Mouse (Mus musculus) hindbrain, embryonic 15.5 days (tissue): ENCODE measurements around the gene Rora. TPM values are rescaled to one million over a fixed set of nuclear protein-coding genes. Genes with fewer than 3 reads are reported as not detected.

Experiments used
- ATAC-seq: fragments of 200-750 bp; cut with Nextera tagmentation; 2 replicates; pipeline ENCODE4 v1.8.0; 2017; ENCODE audit warnings: low read depth, moderate number of reproducible peaks, moderate TSS enrichment; ENCODE audit not compliant: low FRiP score
- H3K27ac ChIP-seq: fragments of 300-500 bp; sonication (generic); replicated peaks from 2 replicates; pipeline ENCODE4 v1.5.1; 2015; ENCODE audit warnings: mild to moderate bottlenecking, inconsistent platforms
- H3K27me3 ChIP-seq: fragments of 300-500 bp; sonication (generic); 2 replicates; pipeline ENCODE4 v1.6.1; 2015; ENCODE audit warnings: control low read depth, inconsistent platforms
- H3K36me3 ChIP-seq: fragments of 300-500 bp; sonication (generic); 2 replicates; pipeline ENCODE4 v1.6.1; 2015; ENCODE audit warnings: control low read depth, inconsistent platforms
- H3K4me1 ChIP-seq: fragments of 300-500 bp; sonication (generic); replicated peaks from 2 replicates; pipeline ENCODE4 v1.6.1; 2015; ENCODE audit warnings: control low read depth, inconsistent platforms
- H3K4me2 ChIP-seq: fragments of 300-500 bp; sonication (generic); 2 replicates; pipeline ENCODE4 v1.6.1; 2015; ENCODE audit warnings: moderate library complexity, mild to moderate bottlenecking, inconsistent platforms
- H3K4me3 ChIP-seq: fragments of 300-500 bp; sonication (generic); 2 replicates; pipeline ENCODE4 v1.5.1; 2015; ENCODE audit warnings: mild to moderate bottlenecking, inconsistent platforms
- H3K9ac ChIP-seq: fragments of 300-500 bp; sonication (generic); 2 replicates; pipeline ENCODE4 v1.6.1; 2015; ENCODE audit warnings: inconsistent platforms
- H3K9me3 ChIP-seq: fragments of 300-500 bp; sonication (generic); 2 replicates; pipeline ENCODE4 v1.6.1; 2016; ENCODE audit warnings: control low read depth, inconsistent platforms
- WGBS: fragments of 180-500 bp; shearing (Covaris S2); methylation state at CpG from one replicate; pipeline ENCODE4 v1.1.7; 2015; 5-methylcytosine and 5-hydroxymethylcytosine counted together
- polyA plus RNA-seq: library from polyadenylated mRNA; unstranded; fragments of >200 nt; fragmentation: Nextera tagmentation; extraction: Ambion mirVana; gene quantifications from 2 replicates; pipeline ENCODE4 v1.2.1, GENCODE M21; 2015

Rora gene
- polyA plus RNA-seq, 1 experiment from 2014 or later = 48.5 TPM

GRCm38 (mm10) chr9:68976136-68976535, 322.6 kb downstream of the Rora start:
- WGBS = 46% methylated on average over 5 of the region's 5 CpGs

GRCm38 (mm10) chr9:68976851-68977250, 323.3 kb downstream of the Rora start:
- no peak for ATAC-seq
- Histone ChIP-seq H3K9me3 (no peaks in the 10 kb centered on the region), H3K4me1 (peaks cover 3% of the 10 kb centered on the region; the same call in 1 of the 2 replicates), H3K4me3 (no peak overlapping the region), H3K36me3 (no peaks in the 10 kb centered on the region), H3K27me3 (no peaks in the 10 kb centered on the region), H3K4me2 (no peak overlapping the region), H3K27ac (0 out of 2 replicates have a peak overlapping the region, but pooled peaks have one; percentile 10), H3K9ac (no peak overlapping the region)
- 64% methylated on average over 4 of the region's 4 CpGs for WGBS

More at GRCm38 (mm10) chr9:68976136-68976535, 322.6 kb downstream of the Rora start:
- H3K27me3 ChIP-seq = no peaks in the 10 kb centered on the region
- no peak overlapping the region for H3K4me3 ChIP-seq
- peaks cover 3% of the 10 kb centered on the region; the same call in 1 of the 2 replicates for H3K4me1 ChIP-seq
- H3K4me2 ChIP-seq = no peak overlapping the region
- no peak overlapping the region for H3K9ac ChIP-seq
- no peak overlapping the region for H3K27ac ChIP-seq
- no peak for ATAC-seq
- H3K36me3 ChIP-seq = no peaks in the 10 kb centered on the region
- H3K9me3 ChIP-seq = no peaks in the 10 kb centered on the region

GRCm38 (mm10) chr9:68978656-68979055, 325.1 kb downstream of the Rora start:
- no peak for ATAC-seq
- H3K27ac ChIP-seq = no peak overlapping the region
- H3K4me3 ChIP-seq = no peak overlapping the region
- no peak overlapping the region for H3K4me2 ChIP-seq
- H3K4me1 ChIP-seq = peaks cover 3% of the 10 kb centered on the region; the same call in 1 of the 2 replicates
- 81% methylated on average over 4 of the region's 4 CpGs for WGBS
- no peaks in the 10 kb centered on the region for H3K9me3 ChIP-seq
- H3K27me3 ChIP-seq = no peaks in the 10 kb centered on the region
- no peak overlapping the region for H3K9ac ChIP-seq
- H3K36me3 ChIP-seq = no peaks in the 10 kb centered on the region

GRCm38 (mm10) chr9:68980041-68980440, 326.5 kb downstream of the Rora start:
- Histone ChIP-seq H3K27me3 (no peaks in the 10 kb centered on the region), H3K4me2 (no peak overlapping the region), H3K27ac (no peak overlapping the region), H3K36me3 (no peaks in the 10 kb centered on the region), H3K4me3 (no peak overlapping the region), H3K9me3 (no peaks in the 10 kb centered on the region), H3K9ac (no peak overlapping the region), H3K4me1 (peaks cover 3% of the 10 kb centered on the region; the same call in 1 of the 2 replicates)
- no peak for ATAC-seq
- WGBS = 83% methylated on average over 4 of the region's 4 CpGs

- 79% methylated on average over 6 of the region's 6 CpGs for WGBS
- Histone ChIP-seq H3K4me2 (no peak overlapping the region), H3K4me3 (no peak overlapping the region), H3K27ac (no peak overlapping the region), H3K36me3 (no peaks in the 10 kb centered on the region), H3K9me3 (no peaks in the 10 kb centered on the region), H3K9ac (no peak overlapping the region), H3K4me1 (no peaks in the 10 kb centered on the region; the same call in 1 of the 2 replicates), H3K27me3 (no peaks in the 10 kb centered on the region)
- no peak for ATAC-seq
These were observed 331.5 kb downstream of the Rora start for GRCm38 (mm10) chr9:68985046-68985445.

- Histone ChIP-seq H3K27me3 (no peaks in the 10 kb centered on the region), H3K4me1 (no peaks in the 10 kb centered on the region; the same call in 1 of the 2 replicates), H3K9me3 (no peaks in the 10 kb centered on the region), H3K36me3 (no peaks in the 10 kb centered on the region), H3K9ac (no peak overlapping the region), H3K27ac (no peak overlapping the region), H3K4me3 (no peak overlapping the region), H3K4me2 (no peak overlapping the region)
- ATAC-seq = no peak
- WGBS = 33% methylated on average over 3 of the region's 3 CpGs
These were observed 332.2 kb downstream of the Rora start for GRCm38 (mm10) chr9:68985796-68986195.

- H3K9ac ChIP-seq = no peak overlapping the region
- H3K27ac ChIP-seq = no peak overlapping the region
- ATAC-seq = no peak
- 82% methylated on average over 6 of the region's 6 CpGs for whole genome bisulfite sequencing
- no peaks in the 10 kb centered on the region for H3K27me3 ChIP-seq
- H3K4me2 ChIP-seq = no peak overlapping the region
- H3K36me3 ChIP-seq = no peaks in the 10 kb centered on the region
- H3K4me1 ChIP-seq = no peaks in the 10 kb centered on the region; the same call in 1 of the 2 replicates
- H3K9me3 ChIP-seq = no peaks in the 10 kb centered on the region
- H3K4me3 ChIP-seq = no peak overlapping the region
These were observed 333.9 kb downstream of the Rora start for GRCm38 (mm10) chr9:68987290-68988042.

GRCm38 (mm10) chr9:68988162-68988911, 334.8 kb downstream of the Rora start:
- H3K4me3 ChIP-seq = no peak overlapping the region
- no peak overlapping the region for H3K9ac ChIP-seq
- H3K27me3 ChIP-seq = no peaks in the 10 kb centered on the region
- ATAC-seq = no peak
- H3K9me3 ChIP-seq = no peaks in the 10 kb centered on the region
- WGBS = 80% methylated on average over 13 of the region's 13 CpGs
- H3K4me2 ChIP-seq = no peak overlapping the region
- H3K4me1 ChIP-seq = no peaks in the 10 kb centered on the region; the same call in 1 of the 2 replicates
- no peak overlapping the region for H3K27ac ChIP-seq
- H3K36me3 ChIP-seq = no peaks in the 10 kb centered on the region

GRCm38 (mm10) chr9:68989885-68990449, 336.4 kb downstream of the Rora start:
- H3K9me3 ChIP-seq = no peaks in the 10 kb centered on the region
- H3K27me3 ChIP-seq = no peaks in the 10 kb centered on the region
- H3K9ac ChIP-seq = no peak overlapping the region
- H3K4me2 ChIP-seq = no peak overlapping the region
- ATAC-seq = no peak
- H3K4me1 ChIP-seq = no peaks in the 10 kb centered on the region; the same call in 1 of the 2 replicates
- 52% methylated on average over 7 of the region's 7 CpGs for WGBS
- no peak overlapping the region for H3K4me3 ChIP-seq
- H3K27ac ChIP-seq = no peak overlapping the region
- no peaks in the 10 kb centered on the region for H3K36me3 ChIP-seq

GRCm38 (mm10) chr9:68993881-68994280, 340.3 kb downstream of the Rora start:
- WGBS = 67% methylated on average over 2 of the region's 2 CpGs
- Histone ChIP-seq H3K9me3 (no peaks in the 10 kb centered on the region), H3K4me3 (no peak overlapping the region), H3K4me1 (no peaks in the 10 kb centered on the region), H3K36me3 (no peaks in the 10 kb centered on the region), H3K9ac (no peak overlapping the region), H3K27me3 (no peaks in the 10 kb centered on the region), H3K27ac (no peak overlapping the region), H3K4me2 (no peak overlapping the region)
- ATAC-seq = no peak

- 78% methylated on average over 9 of the region's 9 CpGs for whole genome bisulfite sequencing
- no peak for ATAC-seq
- Histone ChIP-seq H3K4me3 (no peak overlapping the region), H3K36me3 (no peaks in the 10 kb centered on the region), H3K27ac (no peak overlapping the region), H3K4me1 (no peaks in the 10 kb centered on the region), H3K9me3 (no peaks in the 10 kb centered on the region), H3K4me2 (no peak overlapping the region), H3K27me3 (no peaks in the 10 kb centered on the region), H3K9ac (no peak overlapping the region)
These were observed 345.4 kb downstream of the Rora start for GRCm38 (mm10) chr9:68998961-68999360.

- Histone ChIP-seq H3K9me3 (no peaks in the 10 kb centered on the region), H3K27ac (no peak overlapping the region), H3K4me3 (no peak overlapping the region), H3K36me3 (no peaks in the 10 kb centered on the region), H3K9ac (no peak overlapping the region), H3K4me1 (no peaks in the 10 kb centered on the region), H3K4me2 (no peak overlapping the region), H3K27me3 (no peaks in the 10 kb centered on the region)
- ATAC-seq = no peak
- WGBS = 78% methylated on average over 9 of the region's 9 CpGs
These were observed 350.9 kb downstream of the Rora start for GRCm38 (mm10) chr9:69004514-69004913.
